Mouse (Mus musculus): Measurements from ENCODE around the gene Imp3. TPM values are rescaled to one million over a fixed set of nuclear protein-coding genes. Genes with fewer than 3 reads are reported as not detected.

The Imp3 gene
- polyA plus RNA-seq (2012; rRNA removed): 167 and 283 TPM in 2 replicates

DNA sequence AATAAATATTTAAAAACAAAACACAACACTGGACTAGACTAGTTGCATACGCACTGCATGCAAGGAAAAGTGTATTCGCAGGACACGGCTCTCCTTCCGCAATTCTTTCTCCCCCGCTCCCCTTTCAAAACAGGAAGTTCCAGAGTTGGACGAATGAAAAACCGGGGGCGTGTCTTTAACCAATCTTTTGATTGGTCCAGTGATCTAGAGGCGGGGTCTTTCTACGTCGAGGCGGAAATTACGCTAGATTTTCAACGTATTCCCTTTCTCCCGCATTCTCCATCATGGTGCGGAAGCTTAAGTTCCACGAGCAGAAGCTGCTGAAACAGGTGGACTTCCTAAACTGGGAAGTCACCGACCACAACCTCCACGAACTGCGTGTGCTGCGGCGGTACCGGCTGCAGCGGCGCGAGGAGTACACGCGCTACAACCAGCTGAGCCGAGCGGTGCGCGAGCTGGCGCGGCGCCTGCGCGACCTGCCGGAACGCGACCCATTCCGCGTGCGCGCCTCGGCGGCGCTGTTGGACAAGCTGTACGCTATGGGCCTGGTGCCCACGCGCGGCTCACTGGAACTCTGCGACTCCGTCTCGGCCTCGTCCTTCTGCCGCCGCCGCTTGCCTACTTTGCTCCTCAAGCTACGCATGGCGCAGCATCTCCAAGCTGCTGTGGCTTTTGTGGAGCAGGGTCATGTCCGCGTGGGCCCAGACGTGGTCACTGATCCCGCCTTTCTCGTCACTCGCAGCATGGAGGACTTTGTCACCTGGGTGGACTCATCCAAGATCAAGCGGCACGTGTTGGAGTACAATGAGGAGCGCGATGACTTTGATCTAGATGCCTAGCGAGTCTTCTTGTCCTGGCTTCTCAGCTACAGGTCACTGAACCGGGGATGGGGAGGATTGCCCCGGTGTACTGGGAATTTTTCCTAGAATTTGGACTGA is at the start of gene Imp3:
Gene Imp3 (plus strand): TSS at position 253 of the 938 bp plus-strand sequence.
- H3K27me3 ChIP-seq (ENCODE audit: control insufficient read depth, insufficient read depth, low read length): no peaks in the 10 kb centered on the region
- H3K36me3 ChIP-seq (ENCODE audit: control insufficient read depth, insufficient read depth, low read length): peaks cover 3% of the 10 kb centered on the region; the same call in 1 of the 2 replicates
- peak within 1 kb of the TSS; percentile 90 for H3K27ac ChIP-seq (ENCODE audit: insufficient read depth, low read length)
- H3K4me3 ChIP-seq (ENCODE audit: extremely low read depth, insufficient read depth, insufficient read length): peak within 1 kb of the TSS; percentile 76
- TF ChIP-seq CTCF (IDR thresholded peaks at IDR 0.05; ENCODE audit: extremely low read depth, insufficient read depth, insufficient read length, insufficient replicate concordance) (no peak), POLR2A (IDR thresholded peaks at IDR 0.05; ENCODE audit: low read depth, low read length) (peak; percentile 50)
- under 1% methylated on average over 73 of the region's 73 CpGs for WGBS
- DNase-seq (ENCODE audit: low read depth in 1 of 2, low spot score in 2 of 2): peak; percentile 85 to 95
- H3K4me1 ChIP-seq (ENCODE audit: control insufficient read depth, insufficient read depth, insufficient read length): peaks cover 3% of the 10 kb centered on the region; the same call in 1 of the 2 replicates

GRCm38 (mm10) chr9:56887581-56887980 is 49.7 kb upstream of the Imp3 start:
- Histone ChIP-seq H3K4me1 (ENCODE audit: control insufficient read depth, insufficient read depth, insufficient read length) (no peaks in the 10 kb centered on the region; the same call in 1 of the 2 replicates), H3K4me3 (ENCODE audit: extremely low read depth, insufficient read depth, insufficient read length) (no peak overlapping the region), H3K36me3 (ENCODE audit: control insufficient read depth, insufficient read depth, low read length) (no peaks in the 10 kb centered on the region), H3K27ac (ENCODE audit: insufficient read depth, low read length) (no peak overlapping the region), H3K27me3 (ENCODE audit: control insufficient read depth, insufficient read depth, low read length) (no peaks in the 10 kb centered on the region)
- no peak for DNase-seq (ENCODE audit: low read depth in 1 of 2, low spot score in 2 of 2)
- no peak for TF ChIP-seq POLR2A (IDR thresholded peaks at IDR 0.05; ENCODE audit: low read depth, low read length)
- TF ChIP-seq CTCF (IDR thresholded peaks at IDR 0.05; ENCODE audit: extremely low read depth, insufficient read depth, insufficient read length, insufficient replicate concordance): no peak
- WGBS: 91% methylated on average over 16 of the region's 16 CpGs

DNA sequence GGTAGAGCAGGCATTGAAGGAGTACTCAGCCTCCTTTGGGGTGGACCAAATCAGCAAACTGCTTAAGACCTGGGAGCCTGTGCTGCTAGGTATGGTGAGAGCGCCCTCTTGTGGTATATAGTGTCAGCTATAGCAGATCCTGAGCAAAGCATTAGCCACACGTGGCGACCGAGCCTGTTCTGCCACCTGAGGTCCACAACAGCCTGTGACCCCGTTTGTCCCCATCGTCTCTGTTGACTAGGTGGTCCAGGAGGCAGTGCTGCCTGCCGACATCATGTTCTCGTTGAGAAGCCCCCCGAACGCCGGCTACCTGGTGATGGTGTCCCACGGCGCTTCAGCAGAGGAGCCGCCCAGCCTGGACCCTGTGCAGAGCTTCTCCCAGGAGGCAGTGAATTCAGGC is 47.5 kb upstream of the Imp3 start:
- WGBS: 15% methylated on average over 14 of the region's 14 CpGs
- Histone ChIP-seq H3K4me3 (ENCODE audit: extremely low read depth, insufficient read depth, insufficient read length) (no peak overlapping the region), H3K36me3 (ENCODE audit: control insufficient read depth, insufficient read depth, low read length) (no peaks in the 10 kb centered on the region), H3K4me1 (ENCODE audit: control insufficient read depth, insufficient read depth, insufficient read length) (no peaks in the 10 kb centered on the region; the same call in 1 of the 2 replicates), H3K27me3 (ENCODE audit: control insufficient read depth, insufficient read depth, low read length) (no peaks in the 10 kb centered on the region), H3K27ac (ENCODE audit: insufficient read depth, low read length) (no peak overlapping the region)
- TF ChIP-seq CTCF (IDR thresholded peaks at IDR 0.05; ENCODE audit: extremely low read depth, insufficient read depth, insufficient read length, insufficient replicate concordance): peak; percentile 61; the same call in 1 of the 2 replicates
- TF ChIP-seq POLR2A (IDR thresholded peaks at IDR 0.05; ENCODE audit: low read depth, low read length): no peak
- DNase-seq (ENCODE audit: low read depth in 1 of 2, low spot score in 2 of 2): peak; percentile 47 to 51

DNA sequence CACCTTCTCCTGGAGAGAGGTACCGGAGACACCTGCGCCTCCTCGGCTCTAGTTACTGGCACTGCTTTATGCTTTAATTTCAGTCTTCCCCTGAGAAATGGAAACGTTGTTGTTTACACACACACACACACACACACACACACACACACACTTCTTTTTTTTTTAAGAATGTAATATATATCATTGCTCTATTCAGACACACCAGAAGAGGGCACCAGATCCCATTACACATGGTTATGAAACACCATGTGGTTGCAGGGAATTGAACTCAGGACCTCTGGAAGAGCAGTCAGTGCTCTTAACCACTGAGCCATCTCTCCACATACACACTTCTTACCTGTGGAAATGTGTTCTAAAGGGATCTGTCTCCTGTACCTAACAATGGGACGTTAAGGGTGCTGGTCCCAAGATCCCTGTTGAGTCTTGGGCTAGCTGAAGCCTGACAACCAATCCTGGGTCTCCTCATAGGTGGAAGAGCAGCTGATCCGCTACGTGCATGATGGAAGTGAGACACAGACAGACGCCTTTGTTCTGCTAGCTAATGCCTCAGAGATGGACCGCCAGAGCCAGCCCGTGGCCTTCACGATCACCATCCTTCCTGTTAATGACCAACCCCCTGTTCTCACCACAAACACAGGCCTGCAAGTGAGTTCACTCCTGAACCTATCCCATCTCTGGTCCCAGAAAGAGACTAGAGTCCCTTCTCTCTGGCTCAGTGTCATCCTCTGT is 46.6 kb upstream of the Imp3 start:
- H3K27me3 ChIP-seq (ENCODE audit: control insufficient read depth, insufficient read depth, low read length): no peaks in the 10 kb centered on the region
- WGBS: 67% methylated on average over 11 of the region's 11 CpGs

GRCm38 (mm10) chr9:56891517-56892011 is 45.7 kb upstream of the Imp3 start:
- Histone ChIP-seq H3K4me1 (ENCODE audit: control insufficient read depth, insufficient read depth, insufficient read length) (no peaks in the 10 kb centered on the region; the same call in 1 of the 2 replicates), H3K27ac (ENCODE audit: insufficient read depth, low read length) (no peak overlapping the region), H3K27me3 (ENCODE audit: control insufficient read depth, insufficient read depth, low read length) (no peaks in the 10 kb centered on the region), H3K4me3 (ENCODE audit: extremely low read depth, insufficient read depth, insufficient read length) (no peak overlapping the region), H3K36me3 (ENCODE audit: control insufficient read depth, insufficient read depth, low read length) (no peaks in the 10 kb centered on the region)
- 41% methylated on average over 12 of the region's 12 CpGs for WGBS
- peak; percentile 53; the same call in 1 of the 2 replicates for TF ChIP-seq CTCF (IDR thresholded peaks at IDR 0.05; ENCODE audit: extremely low read depth, insufficient read depth, insufficient read length, insufficient replicate concordance)
- TF ChIP-seq POLR2A (IDR thresholded peaks at IDR 0.05; ENCODE audit: low read depth, low read length): no peak
- DNase-seq (ENCODE audit: low read depth in 1 of 2, low spot score in 2 of 2): peak; percentile 47 to 57

More for the DNA sequence above, 46.6 kb upstream of the Imp3 start:
- no peak for DNase-seq (ENCODE audit: low read depth in 1 of 2, low spot score in 2 of 2)
- Histone ChIP-seq H3K4me3 (ENCODE audit: extremely low read depth, insufficient read depth, insufficient read length) (no peak overlapping the region), H3K27ac (ENCODE audit: insufficient read depth, low read length) (no peak overlapping the region), H3K36me3 (ENCODE audit: control insufficient read depth, insufficient read depth, low read length) (no peaks in the 10 kb centered on the region), H3K4me1 (ENCODE audit: control insufficient read depth, insufficient read depth, insufficient read length) (no peaks in the 10 kb centered on the region; the same call in 1 of the 2 replicates)
- TF ChIP-seq POLR2A (IDR thresholded peaks at IDR 0.05; ENCODE audit: low read depth, low read length) (no peak), CTCF (IDR thresholded peaks at IDR 0.05; ENCODE audit: extremely low read depth, insufficient read depth, insufficient read length, insufficient replicate concordance) (no peak)

DNA sequence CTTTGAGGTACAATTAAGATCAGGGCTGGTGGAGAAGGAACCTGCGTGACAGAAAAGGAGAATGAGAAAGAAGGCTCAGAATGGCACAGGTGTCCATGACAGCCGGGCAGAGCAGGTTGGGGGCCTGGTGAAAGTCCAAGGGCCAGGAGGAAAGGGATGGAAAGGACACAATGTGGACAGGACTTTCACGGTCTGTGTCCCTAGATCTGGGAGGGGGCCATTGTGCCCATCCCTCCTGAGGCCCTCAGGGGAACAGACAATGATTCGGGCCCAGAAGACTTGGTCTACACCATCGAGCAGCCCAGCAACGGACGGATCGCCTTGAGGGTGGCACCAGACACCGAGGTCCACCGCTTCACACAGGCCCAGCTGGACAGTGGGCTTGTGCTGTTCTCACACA is 45.2 kb upstream of the Imp3 start:
- Histone ChIP-seq H3K4me3 (ENCODE audit: extremely low read depth, insufficient read depth, insufficient read length) (no peak overlapping the region), H3K27me3 (ENCODE audit: control insufficient read depth, insufficient read depth, low read length) (no peaks in the 10 kb centered on the region), H3K4me1 (ENCODE audit: control insufficient read depth, insufficient read depth, insufficient read length) (no peaks in the 10 kb centered on the region; the same call in 1 of the 2 replicates), H3K27ac (ENCODE audit: insufficient read depth, low read length) (no peak overlapping the region), H3K36me3 (ENCODE audit: control insufficient read depth, insufficient read depth, low read length) (no peaks in the 10 kb centered on the region)
- 90% methylated on average over 10 of the region's 10 CpGs for whole genome bisulfite sequencing
- DNase-seq (ENCODE audit: low read depth in 1 of 2, low spot score in 2 of 2): no peak
- no peak for TF ChIP-seq CTCF (IDR thresholded peaks at IDR 0.05; ENCODE audit: extremely low read depth, insufficient read depth, insufficient read length, insufficient replicate concordance)
- TF ChIP-seq POLR2A (IDR thresholded peaks at IDR 0.05; ENCODE audit: low read depth, low read length): no peak

Measured in spleen, adult 2 months (tissue).